Mouse (Mus musculus) gastrocnemius, postnatal 4 days (tissue): Measurements from ENCODE around the gene Gale. TPM values are rescaled to one million over a fixed set of nuclear protein-coding genes. Genes with fewer than 3 reads are reported as not detected.

ENCODE experiments used
- DNase-seq, 2 experiments: peaks; one replicate each; pipeline ENCODE4 v3.0.0; 2021 to 2022; ENCODE audit warnings: low spot score in 2 of 2, mixed read lengths in 2 of 2
- total RNA-seq, 2 experiments: library from RNA; stranded (reverse); gene quantifications; 2 replicates each; pipeline ENCODE4 v1.2.3; 2021

The Gale gene
- total RNA-seq, 2 experiments from 2014 or later = 7.1 to 7.7 TPM

- DNase-seq = no peak
Observed at GRCm38 (mm10) chr4:135942193-135942592, 21.3 kb upstream of the Gale start.

GRCm38 (mm10) chr4:135943389-135943788 lies 20.1 kb upstream of the Gale start:
- no peak for DNase-seq

GRCm38 (mm10) chr4:135945706-135946105 lies 17.8 kb upstream of the Gale start:
- DNase-seq = no peak

- DNase-seq = peak; percentile 88 to 96
Observed at GRCm38 (mm10) chr4:135946278-135946658, 17.3 kb upstream of the Gale start, which contains the start of gene Hmgcl. TSS of gene Hmgcl (plus strand) at chr4:135946448.

- no peak for DNase-seq
Observed at GRCm38 (mm10) chr4:135946659-135947301, 16.7 kb upstream of the Gale start.

- DNase-seq = no peak
Observed at GRCm38 (mm10) chr4:135948142-135948541, 15.4 kb upstream of the Gale start.

- no peak for DNase-seq
Observed at GRCm38 (mm10) chr4:135949475-135949874, 14.1 kb upstream of the Gale start.

GRCm38 (mm10) chr4:135949911-135950310 lies 13.6 kb upstream of the Gale start:
- no peak for DNase-seq

GRCm38 (mm10) chr4:135950365-135950764 lies 13.2 kb upstream of the Gale start:
- DNase-seq = no peak

- DNase-seq = no peak
Observed at GRCm38 (mm10) chr4:135951505-135951904, 12.0 kb upstream of the Gale start.

- no peak for DNase-seq
Observed at GRCm38 (mm10) chr4:135953179-135953578, 10.3 kb upstream of the Gale start.

GRCm38 (mm10) chr4:135954241-135954640 lies 9.3 kb upstream of the Gale start:
- peak; percentile 62 to 76 for DNase-seq

- no peak for DNase-seq
Observed at GRCm38 (mm10) chr4:135955886-135956285, 7.6 kb upstream of the Gale start.

GRCm38 (mm10) chr4:135958354-135958753 lies 5.2 kb upstream of the Gale start:
- DNase-seq = peak in 1 of 2 experiments; percentile 14

GRCm38 (mm10) chr4:135960717-135961116 lies 2.8 kb upstream of the Gale start:
- DNase-seq = peak; percentile 62 to 77

GRCm38 (mm10) chr4:135961709-135962108 lies 1.8 kb upstream of the Gale start:
- peak in 1 of 2 experiments; percentile 11 for DNase-seq

- DNase-seq = peak in 1 of 2 experiments; percentile 13
Observed at GRCm38 (mm10) chr4:135962198-135962597, 1.3 kb upstream of the Gale start.

GRCm38 (mm10) chr4:135962946-135963345 lies 581 bp upstream of the Gale start:
- DNase-seq = no peak

GRCm38 (mm10) chr4:135964426-135964825 lies 899 bp downstream of the Gale start:
- peak; percentile 25 to 41 for DNase-seq

- DNase-seq = no peak
Observed at GRCm38 (mm10) chr4:135965113-135965512, 1.6 kb downstream of the Gale start.

- DNase-seq = peak in 1 of 2 experiments; percentile 17
Observed at GRCm38 (mm10) chr4:135966283-135966682, 2.8 kb downstream of the Gale start.

GRCm38 (mm10) chr4:135967086-135967760 lies 3.7 kb downstream of the Gale start:
- DNase-seq = peak in 1 of 2 experiments; percentile 20
